Mouse (Mus musculus): Measurements from ENCODE around the gene Galnt16.

GRCm38 (mm10) chr12:80643693-80644505 is 125.8 kb downstream of the Galnt16 start, which contains the start of the genes Slc39a9 and Erh:
- TF ChIP-seq CTCF (IDR thresholded peaks at IDR 0.05; ENCODE audit: control insufficient read depth, insufficient read depth, insufficient replicate concordance, low read depth, low read length) (no peak), POLR2A (IDR thresholded peaks at IDR 0.05; ENCODE audit: control insufficient read depth, low read depth, low read length) (peak; percentile 82; the same call in 1 of the 2 replicates)
